Mouse (Mus musculus) T-helper 2 cell (primary cell): ENCODE measurements at regions not wholly inside any gene's neighbourhood (a gene's known extent, or its start where the extent isn't known, plus 50 kb on each side); places are given as distances from the start of the nearest gene placed in this dataset.

ENCODE experiments used
- in situ Hi-C: fragments of 300-600 bp; cut with MboI, MseI; formaldehyde crosslinking; loops from one replicate; pipeline ENCODE4 v1.15.1; 2025; ENCODE audit warnings: high pct_unique_total_duplicates

DNA sequence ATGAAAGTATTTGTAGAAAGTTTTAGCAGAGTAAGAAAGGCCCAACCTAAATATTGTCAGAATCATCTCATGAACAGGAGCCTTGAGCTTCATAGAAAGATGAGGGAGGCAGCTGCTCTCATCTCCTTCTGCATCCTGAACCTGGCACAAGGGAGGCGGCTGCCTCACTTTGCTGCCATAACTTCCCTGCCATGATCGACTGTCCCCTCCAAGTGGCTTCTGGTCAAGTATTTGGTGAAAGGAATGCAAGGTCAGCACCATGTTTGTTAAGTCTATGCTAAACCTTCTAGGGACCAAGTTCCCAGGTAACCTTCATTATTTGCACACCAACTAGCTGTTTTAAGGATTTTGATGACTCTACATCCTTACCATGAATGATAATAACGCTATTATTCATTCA lies 246.0 kb downstream of the Ndfip2 start:
- in situ Hi-C loops = loop anchor here (25.0 kb wide), 2 partner anchors 417 to 958 kb away; no protein-coding TSS in a partner anchor

DNA sequence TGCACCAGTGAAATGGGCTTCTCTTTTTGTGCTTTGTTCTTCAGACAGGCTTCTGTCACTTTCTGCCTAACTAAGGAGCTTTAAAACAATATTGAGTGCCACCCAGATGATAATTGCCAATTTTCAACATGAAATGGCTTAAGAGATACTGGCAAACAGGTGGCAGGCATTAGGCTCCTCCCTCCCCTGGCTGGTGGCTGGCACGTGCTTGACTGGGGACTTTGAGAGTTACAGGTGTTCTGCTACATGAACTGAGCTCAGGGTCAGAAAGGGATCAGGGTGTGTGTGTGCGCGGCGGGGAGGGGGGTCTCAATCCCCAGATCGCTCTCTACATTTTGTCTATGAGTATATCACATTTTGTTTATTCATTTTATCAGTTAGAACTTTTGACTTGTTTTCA lies 245.4 kb downstream of the Ndfip2 start:
- in situ Hi-C loops = loop anchor here (25.0 kb wide), 2 partner anchors 417 to 958 kb away; no protein-coding TSS in a partner anchor

DNA sequence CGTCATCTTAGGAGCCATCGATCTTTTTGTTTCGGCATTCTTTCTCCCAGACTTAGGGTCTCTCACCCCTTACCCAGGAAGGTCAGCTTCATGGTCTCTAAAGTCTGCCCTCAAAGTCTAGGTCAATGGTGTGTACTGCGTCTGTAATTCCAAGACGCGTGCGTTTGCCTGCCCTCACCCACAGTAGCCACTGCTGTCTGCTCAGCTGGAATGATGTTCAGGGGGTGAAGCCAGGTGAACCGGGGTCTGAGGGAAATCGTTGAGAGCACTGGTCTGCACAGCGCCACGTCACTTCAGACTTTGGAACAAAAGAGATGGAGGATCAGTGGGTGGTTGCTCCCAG lies 244.2 kb downstream of the Ndfip2 start:
- in situ Hi-C loops = loop anchor here (25.0 kb wide), 2 partner anchors 415 to 960 kb away; no protein-coding TSS in a partner anchor

DNA sequence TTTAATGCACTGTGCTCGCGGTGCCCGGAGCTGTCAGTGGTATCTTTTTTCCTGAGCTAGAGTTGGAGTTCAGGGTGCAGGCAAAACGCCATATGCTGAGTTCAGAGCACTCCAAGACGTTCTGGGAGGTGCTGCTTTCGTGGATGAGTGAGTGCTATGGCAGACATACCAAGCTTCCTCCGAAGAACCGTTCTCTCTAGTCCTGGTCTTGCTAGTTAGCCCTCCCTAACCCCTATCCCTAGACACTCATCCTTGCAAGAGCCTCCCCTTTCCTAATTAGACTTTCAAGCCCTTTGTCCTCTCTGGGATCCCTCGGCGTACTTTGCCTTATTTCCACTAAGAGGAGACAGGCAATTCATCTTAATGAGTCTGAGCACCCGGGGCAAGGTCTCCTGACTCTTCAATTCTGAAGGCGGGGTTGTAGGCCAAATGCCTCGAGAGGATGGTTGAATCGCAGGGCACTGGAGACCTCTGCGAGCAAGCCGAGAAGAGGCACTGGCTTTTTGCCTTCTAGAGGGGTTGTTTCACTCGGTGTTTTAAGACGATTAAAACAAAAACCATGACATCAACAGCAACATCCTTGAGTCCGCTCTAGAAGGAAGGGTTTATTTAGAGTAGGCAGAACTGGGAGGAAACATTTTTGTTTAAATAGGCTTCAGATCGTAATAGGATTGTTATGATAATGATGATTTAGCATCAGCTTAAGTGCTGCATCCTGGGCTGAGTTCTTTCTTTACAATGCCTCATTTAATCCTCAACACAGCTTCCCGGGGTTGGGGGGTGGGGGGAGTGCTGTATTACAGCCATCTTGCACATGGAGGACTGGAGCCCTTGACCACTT lies 243.6 kb downstream of the Ndfip2 start:
- in situ Hi-C loops = loop anchor here (25.0 kb wide), 2 partner anchors 415 to 960 kb away; no protein-coding TSS in a partner anchor

DNA sequence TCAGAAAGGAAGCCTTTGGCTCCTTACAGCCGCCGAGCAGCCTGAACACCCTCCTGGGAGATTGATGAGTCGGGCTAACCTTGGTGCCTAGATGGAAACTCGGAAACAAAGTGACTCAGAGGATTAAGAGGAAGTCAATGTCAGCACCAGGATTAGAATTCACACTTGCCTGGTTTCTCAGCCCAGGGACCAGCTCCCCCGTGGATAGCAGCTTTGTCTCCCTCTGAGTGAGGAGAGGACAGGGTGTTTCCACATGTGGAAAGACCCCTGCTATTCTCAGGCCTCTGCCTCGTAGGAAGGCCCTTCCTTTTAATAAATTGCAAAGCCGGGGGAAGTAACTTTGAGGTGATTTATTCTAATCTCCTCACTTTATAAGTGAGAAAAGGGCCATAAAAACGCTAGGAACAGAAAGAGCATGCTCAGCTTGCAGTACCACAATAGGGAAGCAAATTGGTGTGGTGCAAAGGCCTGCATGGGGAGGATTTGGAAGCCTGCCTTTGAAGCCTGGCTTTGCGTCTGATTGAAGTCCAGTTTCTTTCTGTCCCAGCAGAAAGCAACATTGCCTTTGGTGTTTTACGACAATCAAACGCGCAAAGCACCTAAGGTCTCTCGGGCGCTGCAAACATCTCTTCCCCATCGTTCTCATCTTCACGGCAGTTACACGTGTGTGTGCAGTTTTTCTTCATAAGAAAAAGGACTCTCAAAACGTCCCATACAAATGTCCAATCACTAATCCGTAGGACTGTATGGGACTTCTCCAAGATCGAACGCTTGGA lies 242.8 kb downstream of the Ndfip2 start:
- in situ Hi-C loops = loop anchor here (25.0 kb wide), 2 partner anchors 414 to 961 kb away; no protein-coding TSS in a partner anchor

DNA sequence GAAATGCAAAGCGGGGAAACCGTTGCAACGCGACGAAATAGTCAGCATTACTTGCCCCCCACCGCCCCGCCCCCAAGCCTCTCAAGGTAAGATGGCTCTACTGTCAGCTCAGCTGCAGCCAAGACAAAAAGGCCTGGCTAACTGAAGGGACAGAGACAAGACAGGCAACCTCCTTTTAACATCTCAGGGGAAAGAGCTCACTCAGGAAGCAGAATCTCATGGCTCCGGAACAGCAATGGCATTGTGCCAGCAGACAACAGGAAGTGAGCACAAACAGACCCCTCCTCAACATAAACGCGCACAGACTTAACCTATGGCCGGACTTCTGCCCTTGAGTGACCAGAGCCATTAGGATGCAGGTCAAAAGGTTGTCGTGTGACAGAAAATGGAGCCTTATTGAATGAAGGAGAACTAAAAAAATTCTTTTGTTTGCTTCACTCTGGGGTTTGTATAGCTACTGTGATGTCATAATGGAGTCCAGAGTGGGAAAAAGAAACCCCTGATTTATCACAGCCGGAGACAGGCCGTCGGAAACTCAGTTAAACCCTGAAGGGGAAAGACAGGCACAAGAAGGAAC lies 241.0 kb downstream of the Ndfip2 start:
- in situ Hi-C loops = no loop called here

DNA sequence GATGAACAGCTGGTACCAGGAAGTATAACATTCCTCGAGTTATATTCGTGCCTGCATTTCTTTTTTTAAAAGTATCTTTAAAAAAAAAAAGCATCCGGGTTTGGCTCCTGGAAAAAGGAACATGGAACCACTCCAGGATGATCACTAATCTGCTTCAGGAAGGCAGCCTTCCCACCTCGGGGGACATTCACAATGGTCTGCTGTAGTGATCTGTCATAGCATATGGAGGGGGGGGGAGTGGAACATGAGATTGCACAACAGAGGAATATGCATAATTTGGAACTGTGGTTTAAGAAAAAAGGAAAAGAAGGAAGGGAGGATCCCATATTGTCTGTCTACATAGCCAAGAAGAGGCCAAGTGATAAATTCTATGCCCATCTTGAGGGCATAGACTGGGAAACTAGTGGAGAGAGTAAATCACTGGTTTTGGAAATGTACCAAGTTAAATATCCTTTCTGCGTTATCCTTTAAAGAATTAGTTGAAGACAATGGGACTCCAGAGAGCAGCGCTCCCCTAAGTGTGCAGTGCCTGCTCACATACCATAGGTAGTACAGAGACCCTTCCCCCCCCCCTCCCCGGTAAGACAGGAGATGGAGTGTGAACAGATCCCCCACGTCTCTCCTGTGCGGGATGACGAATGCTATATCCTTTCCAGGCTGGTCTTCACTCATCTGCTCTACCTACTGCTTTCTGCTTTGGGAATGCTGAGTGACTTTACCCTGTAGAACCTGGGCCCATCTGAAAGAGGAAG lies 240.0 kb downstream of the Ndfip2 start:
- in situ Hi-C loops = no loop called here

DNA sequence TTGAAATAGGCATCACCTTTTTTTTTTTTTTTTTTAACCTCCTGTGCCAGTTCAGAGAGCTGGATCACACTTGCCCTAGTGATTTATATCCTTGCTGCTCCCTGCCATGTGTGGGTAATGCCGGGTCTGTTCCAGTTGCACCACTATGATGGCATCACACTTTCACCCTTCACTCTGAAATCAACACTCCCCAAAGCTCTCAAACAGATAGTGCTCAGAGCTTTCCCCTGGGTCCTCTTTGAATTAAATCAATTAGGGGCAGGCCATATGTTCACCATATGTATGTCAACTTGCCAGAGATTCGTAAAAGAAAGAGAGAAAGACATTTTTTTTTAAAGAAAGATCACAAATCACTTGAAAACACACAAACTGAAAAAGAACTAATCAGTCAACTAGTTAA lies 236.8 kb downstream of the Ndfip2 start:
- in situ Hi-C loops = no loop called here

DNA sequence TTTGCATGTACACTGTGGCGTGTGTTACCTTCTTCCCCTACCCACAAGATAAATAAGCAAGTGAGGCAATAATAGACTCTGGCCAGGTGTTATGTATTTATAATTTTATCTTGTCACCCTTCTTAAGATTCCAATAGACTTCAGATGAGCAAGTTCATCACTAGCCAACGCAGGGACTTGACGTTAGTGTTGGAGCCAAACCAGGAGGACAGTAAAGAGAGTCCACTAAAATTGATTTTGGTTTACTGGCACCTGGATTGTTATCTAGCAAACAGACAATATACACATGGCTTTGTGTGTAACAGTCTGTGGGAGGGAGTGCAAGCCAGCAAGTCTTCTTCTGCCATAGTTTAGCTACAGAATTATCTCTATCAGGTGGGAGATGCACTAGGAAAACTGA lies 236.0 kb downstream of the Ndfip2 start:
- in situ Hi-C loops = no loop called here

DNA sequence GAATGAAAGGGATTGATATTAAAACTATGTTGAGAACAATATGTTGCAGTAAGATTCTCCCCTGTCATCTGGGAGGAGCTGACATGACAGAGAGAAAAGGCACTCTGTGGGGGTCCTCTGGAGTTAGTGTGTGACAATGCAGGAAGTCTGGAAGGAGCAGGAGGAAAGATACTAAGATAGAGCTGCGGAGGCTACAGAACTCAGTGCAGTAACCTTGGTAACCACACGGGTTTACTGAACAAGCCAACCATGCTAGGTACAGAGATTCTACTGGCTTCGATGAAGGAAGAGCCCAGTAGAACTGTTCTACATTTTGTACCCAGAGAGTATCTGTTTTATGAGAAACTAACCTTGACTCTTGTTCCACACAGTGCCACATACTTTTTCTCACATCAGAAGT lies 231.8 kb downstream of the Ndfip2 start:
- in situ Hi-C loops = no loop called here

DNA sequence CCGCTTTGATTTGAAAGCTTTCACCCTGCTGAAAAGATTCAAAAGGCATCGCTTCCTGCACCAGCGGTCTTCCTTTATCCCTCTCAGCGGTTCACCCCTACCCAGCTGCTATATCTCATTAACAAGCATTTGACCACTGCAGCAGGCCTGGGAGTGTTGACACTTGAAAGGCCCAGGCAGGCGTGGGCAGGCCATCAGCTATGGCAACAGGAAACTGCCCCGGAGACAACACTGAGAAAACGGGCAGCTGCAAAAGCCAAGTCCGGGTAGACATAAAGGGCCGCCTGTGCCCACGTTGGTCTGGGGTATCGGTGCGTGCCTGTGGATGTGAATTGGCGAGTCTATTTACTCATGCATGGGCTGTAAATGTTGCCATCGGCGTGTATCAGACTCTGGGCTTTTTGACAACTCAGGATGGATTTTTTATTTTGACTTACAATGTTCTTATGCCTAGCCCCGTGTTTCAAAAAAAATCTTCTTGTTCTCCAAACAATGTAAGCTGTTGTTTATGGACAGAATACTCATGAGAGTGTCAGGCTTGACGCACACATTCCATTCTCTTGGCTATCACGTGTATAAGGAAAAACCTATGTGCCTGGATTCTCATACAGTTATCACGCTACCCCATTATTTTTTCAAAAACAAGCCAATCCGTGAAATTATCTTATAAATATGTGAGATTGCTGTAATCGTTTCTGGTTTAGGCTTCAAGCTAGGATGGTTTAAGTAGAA lies 225.1 kb downstream of the Ndfip2 start:
- in situ Hi-C loops = no loop called here

DNA sequence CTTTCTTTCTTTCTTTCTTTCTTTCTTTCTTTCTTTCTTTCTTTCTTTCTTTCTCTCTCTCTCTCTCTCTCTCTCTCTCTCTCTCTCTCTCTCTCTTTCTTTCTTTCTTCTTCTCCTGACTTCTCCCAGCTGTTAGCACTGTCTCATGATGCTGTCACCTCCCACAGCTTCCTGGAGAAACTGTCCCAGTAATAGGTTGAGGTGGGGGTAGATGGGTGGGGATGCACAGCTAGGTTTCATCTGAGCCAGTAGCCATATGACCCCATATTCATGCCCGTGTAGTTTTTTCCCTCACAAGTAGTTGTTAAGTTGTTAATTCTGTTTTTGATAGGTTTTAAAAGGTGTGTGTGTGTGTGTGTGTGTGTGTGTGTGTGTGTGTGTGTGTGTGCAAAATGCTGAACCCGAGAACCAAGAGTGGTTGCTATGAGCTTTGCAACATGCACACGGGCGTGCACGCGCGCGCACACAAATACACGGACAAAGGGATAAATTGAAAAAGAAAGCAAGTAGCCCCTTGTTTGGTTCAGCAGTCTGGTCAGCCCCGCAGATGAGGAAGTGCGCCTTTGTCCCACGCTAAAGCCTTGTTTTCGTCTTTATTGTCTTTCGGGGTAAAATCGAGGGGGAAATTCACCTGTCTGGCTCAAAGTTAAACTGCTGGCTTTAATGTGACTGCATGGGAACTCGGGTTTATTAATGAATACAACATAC lies 224.4 kb downstream of the Ndfip2 start:
- in situ Hi-C loops = no loop called here

DNA sequence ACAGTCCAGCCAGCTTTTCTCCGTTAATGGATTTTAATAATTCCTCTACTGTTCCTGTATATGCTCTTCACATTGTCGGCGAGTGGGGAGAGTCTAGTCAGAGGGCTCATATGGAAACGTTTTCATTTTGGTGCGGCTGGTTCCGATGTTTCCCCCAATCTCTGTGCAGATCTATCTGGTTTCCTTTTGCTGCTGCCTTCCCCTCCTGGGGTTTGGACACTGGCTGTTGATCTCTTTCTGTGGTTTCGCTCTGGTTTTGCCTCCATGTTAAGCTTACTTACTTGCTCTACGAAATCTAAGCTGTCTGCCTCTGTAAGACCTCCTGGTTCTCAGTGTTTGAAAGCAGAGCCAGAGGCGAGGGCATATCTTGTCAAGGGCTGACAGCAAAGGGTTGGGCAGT lies 221.7 kb downstream of the Ndfip2 start:
- in situ Hi-C loops = no loop called here

DNA sequence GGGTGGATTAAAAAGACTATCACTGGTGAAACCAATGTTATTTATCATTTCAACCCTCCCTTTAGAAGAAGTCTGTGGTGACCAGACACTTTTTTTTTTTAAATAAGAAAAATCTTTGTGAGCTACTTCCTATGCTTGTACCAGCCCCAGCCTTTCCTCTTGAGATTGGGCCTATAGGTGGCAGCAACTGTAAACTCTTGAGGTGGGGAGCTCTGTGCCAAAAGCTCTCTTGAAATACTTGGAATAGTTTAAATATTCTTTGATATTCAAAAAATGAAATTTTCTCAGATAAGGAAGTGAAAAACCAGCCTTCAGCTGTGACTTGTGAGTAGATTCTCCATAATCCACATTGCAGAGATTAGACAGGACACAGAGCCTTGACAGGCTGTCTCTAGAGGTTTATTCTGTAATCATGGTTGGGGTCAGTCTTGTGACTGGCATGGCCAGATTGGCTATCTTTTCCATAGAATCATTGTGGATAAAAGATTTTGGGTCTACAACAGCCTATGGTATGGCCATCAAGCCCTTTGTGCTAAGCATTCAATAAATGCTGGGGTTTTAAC lies 216.7 kb downstream of the Ndfip2 start:
- in situ Hi-C loops = no loop called here

DNA sequence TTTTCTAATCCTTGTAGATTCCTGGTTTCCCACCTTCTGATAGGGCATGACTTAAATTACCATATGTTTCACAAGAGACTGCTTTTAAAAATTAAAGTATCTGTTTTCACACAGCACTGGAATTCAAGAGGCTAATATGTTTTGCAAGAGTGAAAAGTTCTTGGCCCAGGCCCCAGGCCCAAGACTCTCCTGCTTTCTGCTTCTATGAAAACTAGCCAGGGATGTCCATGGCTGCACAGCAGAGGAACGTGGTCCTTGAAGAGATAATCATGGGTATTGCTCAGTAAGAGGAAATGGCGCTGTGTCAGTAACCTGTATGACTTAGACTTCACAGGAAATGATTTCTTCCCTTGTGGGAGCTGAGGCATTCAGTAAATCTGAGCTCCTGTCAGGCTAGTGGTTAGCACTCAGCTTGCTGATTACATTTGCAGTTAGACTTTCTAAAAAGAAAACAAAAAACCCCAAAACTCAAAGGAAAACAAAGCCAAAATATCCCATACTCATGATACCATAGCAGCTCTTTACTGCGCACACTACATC lies 190.6 kb downstream of the Ndfip2 start:
- in situ Hi-C loops = no loop called here

DNA sequence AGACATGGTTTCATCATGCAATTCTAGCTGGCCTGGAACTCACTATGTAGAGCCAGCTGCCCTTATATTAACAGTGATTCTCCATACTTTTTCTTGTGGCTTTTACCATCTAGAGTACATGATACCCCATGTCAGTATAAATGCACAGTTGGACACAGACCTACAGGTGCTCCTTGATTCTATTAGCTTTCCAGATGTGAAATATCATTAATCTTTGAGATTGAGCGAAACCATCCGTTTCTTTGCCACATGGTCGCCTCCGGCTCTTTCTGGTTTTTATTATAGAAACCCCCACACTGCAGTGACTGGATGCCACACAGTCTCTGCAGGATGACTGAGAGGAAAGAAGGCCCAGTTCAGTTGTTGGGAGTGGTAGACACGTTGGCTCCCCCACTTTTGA lies 188.7 kb downstream of the Ndfip2 start:
- in situ Hi-C loops = no loop called here

DNA sequence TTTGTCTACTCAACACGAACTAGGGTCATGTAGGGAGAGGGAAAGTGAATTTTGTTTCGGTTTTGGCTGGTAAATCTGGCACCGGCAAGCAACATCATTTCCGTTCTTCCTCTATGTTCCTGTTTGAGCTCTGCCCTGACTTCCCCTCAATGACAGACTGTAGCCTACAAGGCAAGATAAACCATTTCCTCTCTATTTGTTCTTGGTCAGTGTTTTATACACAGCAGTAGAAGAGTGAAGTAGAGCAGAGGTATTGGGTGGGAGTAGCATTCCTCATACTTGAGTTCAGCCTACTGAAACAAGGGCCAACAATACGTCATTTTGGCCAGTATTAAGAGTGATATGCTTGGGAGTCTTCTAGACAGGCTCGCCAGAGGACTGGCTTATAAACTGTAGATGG lies 177.0 kb downstream of the Ndfip2 start:
- in situ Hi-C loops = loop anchor here (10.0 kb wide), 1 partner anchor 199 kb away; no protein-coding TSS in a partner anchor

DNA sequence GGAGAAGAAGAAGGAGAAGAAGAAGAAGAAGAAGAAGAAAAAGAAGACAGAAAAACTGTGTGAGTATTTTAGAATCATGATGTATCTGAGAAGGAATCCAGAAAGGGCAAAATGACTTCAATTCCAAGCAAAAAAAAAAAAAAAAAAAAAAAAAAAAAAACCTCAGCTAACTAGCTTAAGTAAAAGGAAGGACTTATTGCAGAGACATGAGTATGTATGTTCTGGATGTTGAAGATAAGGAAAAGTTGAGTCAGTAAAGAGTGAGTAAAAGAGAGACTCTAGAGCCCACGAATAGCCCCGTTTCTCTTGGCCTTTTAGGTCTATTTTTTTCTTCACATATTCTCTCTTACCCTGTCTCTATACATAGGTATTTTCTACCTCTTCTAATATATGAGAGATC lies 175.1 kb downstream of the Ndfip2 start:
- in situ Hi-C loops = loop anchor here (10.0 kb wide), 1 partner anchor 201 kb away; no protein-coding TSS in a partner anchor

DNA sequence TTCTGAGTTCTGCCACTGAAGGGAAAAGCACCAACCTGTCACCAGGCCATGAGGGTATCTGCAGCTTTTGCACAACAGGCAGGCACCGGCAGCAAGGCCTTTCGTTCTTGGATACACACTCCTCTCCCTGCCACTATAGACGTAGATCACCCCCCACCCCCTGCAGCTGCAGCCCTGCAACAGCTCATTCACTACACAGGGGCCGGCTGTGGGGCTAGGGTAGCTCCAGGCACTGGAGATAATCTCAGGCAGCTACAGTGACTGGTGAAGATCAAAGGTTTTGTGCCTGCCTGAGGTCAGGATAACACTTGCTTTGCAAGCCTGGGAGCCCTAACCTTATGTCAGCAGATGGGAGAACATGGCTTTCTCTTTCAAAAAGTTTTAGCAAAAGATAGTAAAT lies 174.3 kb downstream of the Ndfip2 start:
- in situ Hi-C loops = loop anchor here (10.0 kb wide), 1 partner anchor 202 kb away; no protein-coding TSS in a partner anchor
